Mouse (Mus musculus): ENCODE measurements around the gene Fgfr2.

GRCm38 (mm10) chr7:130803251-130803825, 2319.8 kb downstream of the Fgfr2 start:
- TF ChIP-seq POLR2A (IDR thresholded peaks at IDR 0.05; ENCODE audit: insufficient read length, low read depth) (no peak), E2F4 (IDR thresholded peaks at IDR 0.05; ENCODE audit: insufficient read depth) (no peak), REST (IDR thresholded peaks at IDR 0.05; ENCODE audit: insufficient read depth, insufficient read length) (no peak)
